Mouse (Mus musculus): Measurements from ENCODE around the gene Yipf6.
"Not testable (repeated sequence)": the region's sequence is repeated elsewhere in the genome, so short reads cannot be mapped to it uniquely, and the experiment has no call there.

Gene Yipf6

DNA sequence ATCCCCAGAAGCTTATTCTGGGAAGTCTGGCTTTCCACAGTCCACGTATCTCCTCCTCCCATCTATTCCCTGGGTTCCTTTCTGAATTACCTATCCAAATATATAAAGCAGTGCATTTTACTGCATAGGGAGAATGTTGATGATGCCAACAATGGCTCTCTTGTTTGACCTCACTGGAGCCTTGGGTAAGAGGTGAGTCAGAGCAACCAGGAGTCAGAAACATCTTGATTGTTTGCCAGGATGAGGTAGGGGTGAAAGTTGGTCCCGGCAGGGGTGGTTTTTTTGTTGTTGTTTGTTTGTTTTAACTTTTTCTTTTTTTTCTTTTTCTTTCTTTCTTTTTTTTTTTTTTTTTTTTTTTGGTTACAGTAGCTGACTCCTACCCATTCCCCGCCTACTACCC, at the start of gene Yipf6:
Yipf6 (plus strand) TSS at position 216 of the 400 bp plus-strand sequence.
- DNase-seq (ENCODE audit: low spot score in 2 of 2), result no peak

DNA sequence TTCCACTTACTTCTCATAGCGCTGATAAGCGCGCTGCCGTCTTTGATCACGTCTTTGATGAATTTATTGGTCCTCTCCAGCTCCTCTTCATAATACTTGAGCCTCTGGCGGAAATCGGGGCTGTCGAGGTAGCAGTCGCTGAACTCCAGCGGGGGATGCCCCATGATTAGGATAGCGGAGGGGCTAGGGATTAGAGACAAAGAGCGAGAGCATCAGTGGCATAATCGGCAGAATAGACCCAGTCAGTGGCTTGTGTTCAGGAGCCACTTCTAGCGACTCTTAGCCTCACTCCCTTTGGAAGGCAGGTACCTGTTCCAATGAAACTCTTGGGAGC, 46.1 kb upstream of the Yipf6 start:
- no peak for DNase-seq (ENCODE audit: low spot score in 2 of 2)

DNA sequence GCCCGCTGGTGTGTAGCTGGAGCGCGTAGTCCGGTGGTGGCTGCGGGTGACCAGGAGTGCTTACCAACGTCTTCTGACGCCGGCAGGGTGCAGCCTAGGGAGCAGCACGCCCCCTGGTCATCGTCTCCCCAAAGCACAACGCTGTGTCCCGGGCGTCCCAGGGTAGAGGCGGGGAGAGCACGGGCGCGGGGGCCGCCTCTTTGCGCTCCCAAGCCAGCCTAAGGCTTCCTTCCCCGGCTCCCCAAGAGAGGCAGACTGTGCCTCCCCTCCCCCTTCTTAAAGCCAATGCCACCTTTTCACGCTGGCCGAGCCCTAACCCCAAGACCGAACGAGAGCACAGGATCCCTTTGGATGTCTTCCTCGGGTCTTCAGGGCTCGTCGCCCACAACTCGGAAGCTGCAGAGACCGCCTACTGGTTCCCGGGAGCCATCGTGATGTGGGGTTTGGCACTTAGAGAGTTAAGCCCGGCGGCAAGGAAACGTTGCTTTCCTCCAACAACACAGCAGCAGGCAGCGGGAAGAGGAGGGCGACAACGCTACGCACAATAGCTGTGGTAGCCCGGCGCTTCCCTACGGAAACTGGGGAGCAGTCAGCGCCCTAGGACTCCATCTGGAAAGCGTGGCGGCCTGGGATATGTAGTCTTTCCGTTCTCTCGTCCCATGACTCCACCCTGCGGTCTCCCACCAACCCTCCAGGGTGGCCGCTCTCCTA, 45.6 kb upstream of the Yipf6 start, which contains the start of gene Ophn1:
Ophn1 (minus strand) TSS at position 620 of the 711 bp plus-strand sequence.
- peak; percentile 42 to 60 for DNase-seq (ENCODE audit: low spot score in 2 of 2)

- DNase-seq (ENCODE audit: low spot score in 2 of 2), result peak in 1 of 2 experiments; percentile 4
These were observed 37.8 kb upstream of the Yipf6 start for GRCm38 (mm10) chrX:98898307-98898706.

DNA sequence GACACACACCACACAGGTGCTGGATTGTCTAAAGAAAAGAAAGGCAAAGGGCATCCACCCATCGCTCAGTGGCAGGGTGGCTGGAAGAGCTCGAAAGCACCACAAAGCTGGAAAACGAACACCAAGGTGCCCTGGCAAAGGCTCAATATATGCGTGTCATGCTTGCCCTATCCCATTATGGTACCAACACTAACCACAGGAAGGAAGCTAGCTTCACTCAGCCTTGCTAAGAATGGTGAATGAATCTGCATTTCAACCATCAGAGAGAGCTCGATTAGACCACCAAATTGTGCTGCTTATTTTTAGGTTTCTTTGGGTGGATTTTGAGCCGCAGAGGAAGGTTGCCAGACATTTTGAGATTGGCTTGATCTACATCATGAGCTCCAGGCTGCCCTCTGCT, 31.9 kb upstream of the Yipf6 start:
- no peak for DNase-seq (ENCODE audit: low spot score in 2 of 2)

DNA sequence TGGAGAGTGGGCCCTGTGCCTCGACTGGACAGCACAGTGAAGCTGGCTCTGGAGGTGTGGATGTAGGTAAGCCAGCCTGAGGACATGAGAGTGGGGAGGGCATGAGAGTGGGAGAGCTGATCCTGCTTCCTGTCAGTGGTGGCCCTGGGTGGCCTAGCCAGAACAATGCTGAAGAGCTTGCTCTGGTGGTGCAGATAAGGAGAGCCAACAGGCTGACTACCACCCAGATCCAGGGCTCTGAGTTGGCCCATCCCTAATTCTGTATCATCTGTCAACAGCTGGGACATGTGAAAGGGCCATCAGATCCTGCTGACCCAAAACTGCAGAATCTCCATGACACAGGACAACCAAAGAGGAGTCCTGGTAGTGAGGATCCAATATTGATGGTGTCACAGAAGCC, 27.2 kb upstream of the Yipf6 start:
- no peak for DNase-seq (ENCODE audit: low spot score in 2 of 2)

DNA sequence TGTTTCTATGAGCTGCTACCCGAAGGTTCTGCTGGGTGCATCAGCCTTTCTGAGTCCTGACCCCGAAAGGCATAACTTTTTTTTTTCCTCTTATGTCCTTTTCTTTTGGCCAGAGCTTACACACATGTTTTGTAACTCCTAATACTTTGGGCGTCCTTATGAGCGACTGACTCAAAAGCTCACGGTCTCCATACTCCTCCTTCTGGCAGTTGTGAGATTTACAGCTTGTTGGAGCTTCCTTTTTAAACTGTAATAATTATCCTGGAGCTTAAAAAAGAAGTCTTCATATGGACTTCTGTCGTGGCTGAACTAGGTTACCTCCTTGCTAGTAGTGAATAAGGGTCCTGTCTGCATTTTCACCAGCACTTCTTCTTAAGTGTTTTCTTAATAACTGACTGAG, 16.7 kb upstream of the Yipf6 start:
- peak in 1 of 2 experiments; percentile 8 for DNase-seq (ENCODE audit: low spot score in 2 of 2)

DNA sequence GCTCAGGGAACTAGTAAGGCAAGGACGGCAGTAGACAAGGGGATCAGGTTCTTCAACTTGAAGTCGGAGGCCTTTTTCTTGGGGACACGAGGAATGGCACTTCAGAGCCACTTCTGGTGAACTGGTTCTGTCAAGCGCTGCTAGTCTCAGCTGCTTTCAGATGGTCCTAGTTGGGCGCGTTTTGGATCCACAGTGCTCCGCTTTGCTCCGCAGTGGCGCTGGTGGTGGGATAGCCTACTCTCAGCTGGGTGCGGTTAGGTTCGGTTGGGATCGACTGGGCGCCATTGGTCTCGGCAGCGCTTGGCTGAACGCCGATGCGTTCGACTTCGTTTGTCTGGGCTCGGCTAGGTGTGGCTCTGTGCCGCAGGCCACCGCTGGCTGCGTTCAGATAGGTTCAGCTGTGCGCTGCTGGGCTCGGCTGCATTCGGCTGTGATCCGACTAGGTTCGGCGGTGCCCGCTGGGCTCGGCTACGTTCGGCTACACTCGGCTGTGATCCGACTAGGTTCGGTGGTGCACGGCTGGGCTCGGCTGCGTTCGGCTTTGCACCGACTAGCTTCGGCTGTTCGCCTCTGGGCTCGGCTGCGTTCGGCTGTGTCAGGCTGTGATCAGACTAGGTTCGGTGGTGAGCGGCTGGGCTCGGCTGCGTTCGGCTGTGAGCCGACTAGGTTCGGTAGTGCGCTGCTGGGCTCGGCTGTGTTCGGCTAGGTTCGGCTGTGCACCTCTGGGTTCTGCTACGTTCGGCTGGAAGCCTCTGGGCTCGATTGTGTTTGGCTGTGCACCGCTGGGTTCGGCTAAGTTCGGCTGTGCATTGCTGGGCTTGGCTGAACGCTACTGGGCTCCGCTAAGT, 815 bp downstream of the Yipf6 start:
- DNase-seq (ENCODE audit: low spot score in 2 of 2), result peak; percentile 94 to 95

GRCm38 (mm10) chrX:98937555-98938294, 1.6 kb downstream of the Yipf6 start:
- peak; percentile 77 to 92 for DNase-seq (ENCODE audit: low spot score in 2 of 2)

- DNase-seq (ENCODE audit: low spot score in 2 of 2), result no peak
These were observed 17.8 kb downstream of the Yipf6 start for GRCm38 (mm10) chrX:98953941-98954340.

DNA sequence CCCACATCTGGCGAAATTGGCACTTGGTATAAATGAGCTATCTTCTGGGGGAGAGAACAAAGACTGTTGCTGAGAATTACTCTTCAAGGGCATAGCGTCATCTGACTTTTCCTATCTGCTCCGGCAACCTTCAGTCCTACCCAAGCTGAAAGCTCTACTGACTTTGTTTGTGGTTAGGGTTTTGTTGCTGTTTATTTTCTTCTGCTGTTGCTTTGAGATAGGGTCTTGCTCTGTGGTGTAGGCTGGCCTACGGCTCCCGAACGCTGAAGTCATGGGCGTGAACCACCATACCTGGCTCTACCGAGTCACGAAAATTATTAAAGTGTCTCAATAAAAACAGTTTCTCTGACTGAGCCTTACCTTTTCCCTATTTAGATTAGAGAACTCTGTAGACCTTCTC, 22.2 kb downstream of the Yipf6 start:
- DNase-seq (ENCODE audit: low spot score in 2 of 2), result no peak

DNA sequence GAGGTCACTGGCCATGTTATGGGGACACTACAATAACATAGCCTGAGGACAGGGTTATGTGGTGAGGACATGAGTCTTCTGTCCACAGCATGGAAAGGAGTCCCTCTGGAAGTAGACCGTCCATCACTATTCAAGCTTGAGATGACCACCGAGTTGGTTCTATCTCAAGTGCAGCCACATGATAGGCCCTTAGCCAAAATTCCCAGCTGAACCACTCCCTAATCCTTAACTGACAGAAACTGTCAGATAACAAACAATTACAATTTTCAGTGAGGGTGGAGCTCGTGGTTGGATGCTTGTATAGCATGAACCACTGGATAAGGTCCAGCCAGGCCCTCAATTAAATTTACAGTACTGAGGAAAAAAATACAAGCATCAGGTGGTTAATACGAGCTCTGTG, 22.9 kb downstream of the Yipf6 start:
- no peak for DNase-seq (ENCODE audit: low spot score in 2 of 2)

GRCm38 (mm10) chrX:98963742-98964141, 27.6 kb downstream of the Yipf6 start:
- DNase-seq (ENCODE audit: low spot score in 2 of 2), result no peak

DNA sequence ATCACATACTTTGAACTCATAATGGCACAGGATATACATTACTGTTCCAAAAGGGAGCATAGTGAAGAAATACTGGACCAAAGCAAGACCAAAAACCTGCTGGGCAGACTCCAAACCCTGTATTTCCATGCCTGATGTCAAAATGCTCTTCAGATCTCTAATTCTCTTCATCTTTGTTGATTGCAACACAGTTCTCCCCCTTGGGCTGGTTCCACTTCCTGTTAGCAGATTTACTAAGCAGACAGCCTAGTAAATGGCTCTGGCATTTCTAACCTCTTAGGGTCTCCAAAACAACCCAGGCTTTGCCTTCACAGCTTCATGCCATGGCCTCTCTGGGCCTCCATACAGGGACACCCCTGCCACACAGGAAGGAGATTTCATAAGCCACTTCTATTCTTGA, 28.4 kb downstream of the Yipf6 start:
- DNase-seq (ENCODE audit: low spot score in 2 of 2), result no peak

- not testable (repeated sequence) for DNase-seq (ENCODE audit: low spot score in 2 of 2)
These were observed 50.5 kb downstream of the Yipf6 start for GRCm38 (mm10) chrX:98986611-98987010.

- DNase-seq (ENCODE audit: low spot score in 2 of 2), result peak in 1 of 2 experiments; percentile 47
These were observed 53.5 kb downstream of the Yipf6 start for GRCm38 (mm10) chrX:98989574-98989973.

Data from cerebellum, postnatal 4 days (tissue).